Mouse (Mus musculus): ENCODE measurements around the gene Trp53bp2.

DNA sequence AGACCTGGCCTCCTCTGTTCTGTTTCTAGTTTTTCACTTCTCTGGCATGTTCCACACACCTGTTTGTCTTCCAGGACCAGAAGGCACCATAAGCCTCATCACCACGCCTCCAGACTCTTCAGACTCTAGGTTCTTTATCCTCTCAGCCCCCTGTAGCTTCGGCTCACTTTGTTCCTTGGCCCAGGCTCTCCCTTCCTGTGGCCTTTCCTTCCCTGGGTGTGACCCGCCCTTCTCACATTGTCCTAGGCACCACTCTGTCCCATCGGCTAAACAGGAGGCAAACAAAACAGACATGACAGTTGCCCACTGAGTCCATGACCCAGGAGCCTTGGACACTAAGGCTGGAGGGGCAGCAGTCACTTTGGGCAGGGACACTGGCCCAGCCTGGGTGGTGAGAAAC lies 91.3 kb downstream of the Trp53bp2 start:
- no peak for TF ChIP-seq CTCF (IDR thresholded peaks at IDR 0.05; ENCODE audit: borderline replicate concordance, insufficient read depth, low read length)
- no peak for TF ChIP-seq POLR2A (IDR thresholded peaks at IDR 0.05; ENCODE audit: low read depth, low read length)

Data from embryonic fibroblast, embryonic 13.5 days (primary cell).